Mouse (Mus musculus): Measurements from ENCODE around the gene Ehd2. TPM values are rescaled to one million over a fixed set of nuclear protein-coding genes. Genes with fewer than 3 reads are reported as not detected.
A peak's percentile ranks its signal among the peaks of the same experiment; 100 is the strongest.
"Not testable (repeated sequence)": the region's sequence is repeated elsewhere in the genome, so short reads cannot be mapped to it uniquely, and the experiment has no call there.

The Ehd2 gene
- polyA plus RNA-seq, 1 experiment, result 9.7 TPM

DNA sequence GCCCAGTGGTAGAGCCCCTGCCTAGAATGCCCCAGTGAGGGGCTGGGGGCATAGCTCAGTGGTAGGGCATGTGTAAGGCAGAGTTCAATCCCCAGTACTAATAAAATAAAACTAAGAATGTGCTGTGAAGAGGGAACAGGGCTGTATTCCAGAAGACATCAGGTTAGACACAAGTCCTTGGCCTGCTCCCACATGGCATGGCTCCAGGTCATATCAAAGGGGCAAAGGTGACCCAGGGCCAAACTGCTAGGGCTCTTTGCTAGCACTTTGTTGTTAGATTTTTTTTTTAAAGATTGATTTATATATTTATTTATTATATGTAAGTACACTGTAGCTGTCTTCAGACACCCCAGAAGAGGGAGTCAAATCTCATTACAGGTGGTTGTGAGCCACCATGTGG lies 49.0 kb downstream of the Ehd2 start:
- no peak for DNase-seq (ENCODE audit: low read depth)
- no peak for TF ChIP-seq CTCF (IDR thresholded peaks at IDR 0.05; ENCODE audit: borderline replicate concordance, extremely low read depth, insufficient read depth, insufficient read length)
- TF ChIP-seq POLR2A (IDR thresholded peaks at IDR 0.05; ENCODE audit: borderline replicate concordance, extremely low read depth, insufficient read depth, insufficient read length, poor library complexity, severe bottlenecking), result no peak

DNA sequence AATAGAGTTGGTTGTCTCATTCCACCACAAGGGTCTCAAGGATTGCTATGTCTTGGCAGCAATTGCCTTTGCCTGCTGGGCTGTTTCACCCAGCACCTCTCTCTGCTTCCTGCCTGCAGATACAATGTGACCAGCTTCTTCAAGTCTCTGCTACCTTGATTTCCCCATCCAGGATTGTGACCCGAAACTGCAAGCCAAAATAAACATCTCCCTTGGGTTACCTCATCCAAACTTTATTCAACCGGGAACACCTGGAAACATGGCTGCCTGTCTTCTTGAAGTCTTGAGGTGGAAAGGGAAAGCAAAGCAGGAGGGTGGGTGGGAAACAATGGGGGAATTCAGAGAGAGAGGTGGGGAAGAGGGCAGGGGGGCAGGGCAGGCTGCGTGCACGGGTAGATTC lies 50.4 kb downstream of the Ehd2 start:
- no peak for DNase-seq (ENCODE audit: low read depth)
- no peak for TF ChIP-seq POLR2A (IDR thresholded peaks at IDR 0.05; ENCODE audit: borderline replicate concordance, extremely low read depth, insufficient read depth, insufficient read length, poor library complexity, severe bottlenecking)
- no peak for TF ChIP-seq CTCF (IDR thresholded peaks at IDR 0.05; ENCODE audit: borderline replicate concordance, extremely low read depth, insufficient read depth, insufficient read length)

DNA sequence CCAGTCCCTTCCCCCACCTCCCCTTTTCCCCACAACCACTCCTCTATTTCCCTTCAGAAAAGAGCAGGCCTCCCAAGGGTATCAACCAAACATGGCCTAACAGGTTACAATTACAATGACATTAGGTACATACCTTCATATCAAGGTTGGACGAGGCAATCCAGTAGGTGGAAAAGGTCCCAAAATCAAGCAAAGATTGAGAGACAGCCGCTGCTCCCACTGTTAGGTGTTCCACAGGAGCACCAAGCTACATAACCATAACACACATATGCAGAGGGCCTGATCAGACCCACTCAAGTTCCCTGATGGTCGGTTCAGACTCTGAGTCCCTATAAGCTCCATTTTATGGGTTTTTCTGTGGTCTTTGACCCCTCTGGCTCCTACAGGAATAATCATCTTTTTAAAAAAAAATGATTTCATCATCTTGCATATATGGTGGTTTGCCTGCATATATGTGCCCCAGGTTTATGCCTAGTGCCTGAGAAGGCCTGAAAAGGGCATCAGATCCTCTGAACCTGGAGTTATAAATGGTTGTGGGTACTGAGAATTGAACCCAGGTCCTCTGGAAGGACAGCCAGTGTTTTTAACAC lies 51.1 kb downstream of the Ehd2 start:
- no peak for TF ChIP-seq CTCF (IDR thresholded peaks at IDR 0.05; ENCODE audit: borderline replicate concordance, extremely low read depth, insufficient read depth, insufficient read length)
- TF ChIP-seq POLR2A (IDR thresholded peaks at IDR 0.05; ENCODE audit: borderline replicate concordance, extremely low read depth, insufficient read depth, insufficient read length, poor library complexity, severe bottlenecking), result no peak
- DNase-seq (ENCODE audit: low read depth), result no peak

DNA sequence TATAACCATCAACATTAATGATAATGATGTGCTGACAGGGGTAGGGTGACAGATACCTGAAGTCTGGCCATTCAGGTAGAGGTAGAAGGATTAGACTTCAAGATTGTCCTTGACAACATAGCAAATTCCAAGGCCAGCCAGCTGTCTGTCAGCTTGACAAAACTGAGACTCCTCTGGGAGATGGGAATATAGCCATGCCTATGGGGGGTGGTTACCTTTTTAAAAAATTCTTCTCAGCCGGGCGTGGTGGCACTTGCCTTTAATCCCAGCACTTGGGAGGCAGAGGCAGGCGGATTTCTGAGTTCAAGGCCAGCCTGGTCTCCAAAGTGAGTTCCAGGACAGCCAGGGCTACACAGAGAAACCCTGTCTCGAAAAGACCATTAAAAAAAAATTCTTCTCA lies 51.7 kb downstream of the Ehd2 start:
- not testable (repeated sequence) for DNase-seq (ENCODE audit: low read depth)

- no peak for TF ChIP-seq CTCF (IDR thresholded peaks at IDR 0.05; ENCODE audit: borderline replicate concordance, extremely low read depth, insufficient read depth, insufficient read length)
- TF ChIP-seq POLR2A (IDR thresholded peaks at IDR 0.05; ENCODE audit: borderline replicate concordance, extremely low read depth, insufficient read depth, insufficient read length, poor library complexity, severe bottlenecking), result no peak
Observed at GRCm38 (mm10) chr7:15914751-15915150, 52.6 kb downstream of the Ehd2 start.

GRCm38 (mm10) chr7:15914252-15914651 lies 53.1 kb downstream of the Ehd2 start:
- TF ChIP-seq POLR2A (IDR thresholded peaks at IDR 0.05; ENCODE audit: borderline replicate concordance, extremely low read depth, insufficient read depth, insufficient read length, poor library complexity, severe bottlenecking) (no peak), CTCF (IDR thresholded peaks at IDR 0.05; ENCODE audit: borderline replicate concordance, extremely low read depth, insufficient read depth, insufficient read length) (peak; percentile 71; the same call in 1 of the 2 replicates)

More at GRCm38 (mm10) chr7:15914751-15915150, 52.6 kb downstream of the Ehd2 start:
- no peak for DNase-seq (ENCODE audit: low read depth)

DNA sequence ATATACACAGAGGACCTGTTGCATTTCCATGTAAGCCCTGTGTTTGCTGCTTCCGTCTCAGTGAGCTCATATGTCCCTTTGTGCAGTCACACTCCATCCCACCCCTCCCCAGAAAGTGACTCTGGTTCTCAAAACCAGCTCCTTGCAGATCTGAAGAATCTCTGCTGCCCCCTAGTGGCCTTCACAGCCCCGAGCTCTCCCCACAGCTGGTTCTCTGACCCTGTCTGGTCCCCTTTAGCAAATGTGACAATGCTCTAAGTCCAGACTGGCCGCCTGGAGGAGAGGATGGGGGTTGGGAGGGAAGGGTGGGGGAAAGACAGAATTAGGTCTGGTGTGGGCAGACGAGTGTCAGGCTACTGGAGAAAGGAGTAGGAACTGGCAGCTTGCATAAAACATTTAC lies 55.2 kb downstream of the Ehd2 start:
- DNase-seq (ENCODE audit: low read depth), result peak; percentile 89
- TF ChIP-seq POLR2A (IDR thresholded peaks at IDR 0.05; ENCODE audit: borderline replicate concordance, extremely low read depth, insufficient read depth, insufficient read length, poor library complexity, severe bottlenecking), result no peak
- peak; percentile 92 for TF ChIP-seq CTCF (IDR thresholded peaks at IDR 0.05; ENCODE audit: borderline replicate concordance, extremely low read depth, insufficient read depth, insufficient read length)

More at GRCm38 (mm10) chr7:15914252-15914651, 53.1 kb downstream of the Ehd2 start:
- peak; percentile 32 for DNase-seq (ENCODE audit: low read depth)

GRCm38 (mm10) chr7:15910521-15910920 lies 56.8 kb downstream of the Ehd2 start:
- DNase-seq (ENCODE audit: low read depth), result no peak
- no peak for TF ChIP-seq POLR2A (IDR thresholded peaks at IDR 0.05; ENCODE audit: borderline replicate concordance, extremely low read depth, insufficient read depth, insufficient read length, poor library complexity, severe bottlenecking)
- TF ChIP-seq CTCF (IDR thresholded peaks at IDR 0.05; ENCODE audit: borderline replicate concordance, extremely low read depth, insufficient read depth, insufficient read length), result no peak

DNA sequence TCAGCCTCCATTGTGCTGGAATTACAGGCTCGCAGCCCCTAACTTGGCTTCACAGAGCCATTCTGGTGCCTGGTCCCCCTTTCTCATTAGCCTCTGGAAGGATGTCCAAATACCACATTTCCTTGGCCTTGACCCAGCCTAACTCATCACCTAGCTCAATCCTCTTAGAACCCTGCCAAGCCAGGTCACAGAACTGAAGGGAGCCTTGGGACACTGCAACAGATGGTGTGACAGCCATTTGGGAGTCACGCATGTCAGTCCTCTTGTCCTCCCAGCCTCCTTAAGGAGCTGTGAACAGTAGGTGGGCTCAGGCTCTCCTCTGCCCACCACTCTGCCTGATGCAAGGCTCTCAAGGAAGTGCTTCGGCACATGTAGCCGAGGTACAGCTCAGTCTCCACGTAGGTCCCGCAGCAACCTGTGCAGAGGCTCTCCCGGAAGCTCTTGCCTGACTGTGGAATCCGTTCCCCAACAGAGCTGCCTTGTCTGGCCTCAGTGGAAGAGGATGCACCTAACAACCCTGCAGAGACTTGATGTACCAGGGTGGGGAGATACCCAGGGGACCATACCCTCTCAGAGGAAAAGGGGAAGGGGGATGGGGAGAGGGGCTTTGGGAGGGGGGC lies 59.3 kb downstream of the Ehd2 start:
- DNase-seq (ENCODE audit: low read depth), result no peak
- TF ChIP-seq POLR2A (IDR thresholded peaks at IDR 0.05; ENCODE audit: borderline replicate concordance, extremely low read depth, insufficient read depth, insufficient read length, poor library complexity, severe bottlenecking) (no peak), CTCF (IDR thresholded peaks at IDR 0.05; ENCODE audit: borderline replicate concordance, extremely low read depth, insufficient read depth, insufficient read length) (no peak)

- no peak for TF ChIP-seq CTCF (IDR thresholded peaks at IDR 0.05; ENCODE audit: borderline replicate concordance, extremely low read depth, insufficient read depth, insufficient read length)
- TF ChIP-seq POLR2A (IDR thresholded peaks at IDR 0.05; ENCODE audit: borderline replicate concordance, extremely low read depth, insufficient read depth, insufficient read length, poor library complexity, severe bottlenecking), result no peak
- no peak for DNase-seq (ENCODE audit: low read depth)
Observed at GRCm38 (mm10) chr7:15906602-15907001, 60.8 kb downstream of the Ehd2 start.

- TF ChIP-seq CTCF (IDR thresholded peaks at IDR 0.05; ENCODE audit: borderline replicate concordance, extremely low read depth, insufficient read depth, insufficient read length) (no peak), POLR2A (IDR thresholded peaks at IDR 0.05; ENCODE audit: borderline replicate concordance, extremely low read depth, insufficient read depth, insufficient read length, poor library complexity, severe bottlenecking) (no peak)
Observed at GRCm38 (mm10) chr7:15905861-15906260, 61.5 kb downstream of the Ehd2 start.

DNA sequence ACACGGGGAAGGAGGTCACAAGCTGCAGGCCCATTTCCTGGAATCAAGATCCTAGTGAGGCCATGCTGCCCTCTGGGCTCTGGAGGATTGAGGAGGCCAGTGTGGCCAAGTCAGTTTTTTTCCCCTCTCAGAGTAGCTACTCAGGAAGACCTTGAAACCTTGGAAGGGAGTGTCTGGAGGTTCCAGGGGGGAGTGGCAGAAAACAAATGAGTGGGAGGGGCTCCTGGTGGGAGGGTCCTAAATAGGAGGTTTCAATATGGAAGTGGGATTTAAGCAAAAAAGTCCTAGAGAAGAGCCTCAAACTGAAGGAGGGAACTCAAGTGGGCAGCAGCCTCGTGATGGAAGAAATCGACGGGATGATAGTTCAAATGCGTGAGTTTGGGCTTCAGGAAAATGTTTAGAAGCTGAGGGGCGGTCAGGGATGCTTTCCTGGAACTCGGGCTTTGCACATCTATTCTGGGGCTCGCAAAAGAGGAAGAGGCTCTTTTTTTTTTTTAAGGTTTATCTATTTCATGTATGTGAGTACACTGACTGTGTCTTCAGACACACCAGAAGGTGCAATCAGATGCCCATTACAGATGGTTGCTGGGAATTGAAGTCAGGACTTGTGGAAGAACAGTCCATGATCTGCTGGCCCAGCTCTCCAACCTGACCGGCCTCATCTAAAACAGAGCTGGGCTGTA lies 65.9 kb downstream of the Ehd2 start:
- TF ChIP-seq POLR2A (IDR thresholded peaks at IDR 0.05; ENCODE audit: borderline replicate concordance, extremely low read depth, insufficient read depth, insufficient read length, poor library complexity, severe bottlenecking) (no peak), CTCF (IDR thresholded peaks at IDR 0.05; ENCODE audit: borderline replicate concordance, extremely low read depth, insufficient read depth, insufficient read length) (no peak)
- no peak for DNase-seq (ENCODE audit: low read depth)

More at GRCm38 (mm10) chr7:15905861-15906260, 61.5 kb downstream of the Ehd2 start:
- no peak for DNase-seq (ENCODE audit: low read depth)

Other genes with a start within 250 kb of the Ehd2 start
- gene Obox5, start 217.4 kb downstream of the Ehd2 start, polyA plus RNA-seq (2012; rRNA removed), result not detected in 2 replicates
- gene Obox6, start 127.9 kb downstream of the Ehd2 start, polyA plus RNA-seq (2012; rRNA removed), result not detected in 2 replicates
- 0.08 and 0.18 TPM in 2 replicates for gene Crx, start 87.6 kb downstream of the Ehd2 start, polyA plus RNA-seq (2012; rRNA removed)
- gene Crxos, start 85.0 kb downstream of the Ehd2 start, polyA plus RNA-seq (2012; rRNA removed), result 0.03 and 0.10 TPM in 2 replicates
- gene Selenow, start 45.2 kb downstream of the Ehd2 start, polyA plus RNA-seq (2012; rRNA removed), result 874 and 948 TPM in 2 replicates
- 134 and 141 TPM in 2 replicates for gene Nop53, start 21.5 kb downstream of the Ehd2 start, polyA plus RNA-seq (2012; rRNA removed)
- gene Bicra, start 80.4 kb upstream of the Ehd2 start, polyA plus RNA-seq (2012; rRNA removed), result 12.8 and 28.5 TPM in 2 replicates
- 0.09 and 0.18 TPM in 2 replicates for gene Zfp541, start 94.2 kb upstream of the Ehd2 start, polyA plus RNA-seq (2012; rRNA removed)
- gene Napa, start 130.9 kb upstream of the Ehd2 start, polyA plus RNA-seq (2012; rRNA removed), result 192 and 199 TPM in 2 replicates
- 46.0 and 47.2 TPM in 2 replicates for gene Kptn, start 152.3 kb upstream of the Ehd2 start, polyA plus RNA-seq (2012; rRNA removed)
- 25.7 and 34.0 TPM in 2 replicates for gene Slc8a2, start 162.3 kb upstream of the Ehd2 start, polyA plus RNA-seq (2012; rRNA removed)
- gene Meis3, start 207.5 kb upstream of the Ehd2 start, polyA plus RNA-seq (2012; rRNA removed), result 188 and 256 TPM in 2 replicates